Mouse (Mus musculus) thymus, adult 2 months (tissue): ENCODE results near the gene Atg4d. TPM values are rescaled to one million over a fixed set of nuclear protein-coding genes. Genes with fewer than 3 reads are reported as not detected.
A peak's percentile ranks its signal among the peaks of the same experiment; 100 is the strongest.

Experiments used
- DNase-seq: peaks from one replicate; pipeline ENCODE4 v3.0.0; 2021
- H3K27ac ChIP-seq: fragments of 200-500 bp; 2 replicates; pipeline ENCODE4 v1.5.1; 2012; ENCODE audit warnings: low read length, control low read depth; ENCODE audit not compliant: control insufficient read depth, insufficient read depth
- H3K27me3 ChIP-seq: fragments of 200-500 bp; 2 replicates; pipeline ENCODE4 v1.6.1; 2012; ENCODE audit warnings: mild to moderate bottlenecking, low read length, moderate library complexity, mixed read lengths; ENCODE audit not compliant: control insufficient read depth, insufficient read depth
- H3K36me3 ChIP-seq: fragments of 200-500 bp; 2 replicates; pipeline ENCODE4 v1.6.1; 2012; ENCODE audit warnings: mild to moderate bottlenecking, low read length, moderate library complexity; ENCODE audit not compliant: control insufficient read depth, insufficient read depth
- H3K4me1 ChIP-seq: fragments of 200-500 bp; replicated peaks from 2 replicates; pipeline ENCODE4 v1.6.1; 2012; ENCODE audit warnings: low read length; ENCODE audit not compliant: control insufficient read depth, insufficient read depth
- H3K4me3 ChIP-seq: fragments of 200-500 bp; 2 replicates; pipeline ENCODE4 v1.5.1; 2012; ENCODE audit warnings: mild to moderate bottlenecking, low read length, control low read depth, moderate library complexity; ENCODE audit not compliant: control insufficient read depth, insufficient read depth
- CTCF ChIP-seq: fragments of 200-500 bp; IDR thresholded peaks from 2 replicates; pipeline ENCODE4 v1.5.1; 2012; ENCODE audit warnings: mild to moderate bottlenecking, control low read depth, low read length, moderate library complexity, borderline replicate concordance; ENCODE audit not compliant: control insufficient read depth, poor library complexity, insufficient read depth; ENCODE audit errors: extremely low read depth
- POLR2A ChIP-seq: fragments of 200-500 bp; IDR thresholded peaks from 2 replicates; pipeline ENCODE4 v1.6.1; 2012; ENCODE audit warnings: mild to moderate bottlenecking, low read length, control low read depth, moderate library complexity; ENCODE audit not compliant: control insufficient read depth, poor library complexity, insufficient read depth; ENCODE audit errors: extremely low read depth
- WGBS: fragments of 180-500 bp; shearing (Covaris S2); methylation state at CpG from one replicate; pipeline ENCODE4 v1.1.7; 2018; 5-methylcytosine and 5-hydroxymethylcytosine counted together
- polyA plus RNA-seq: library from polyadenylated mRNA; depleted of rRNA; stranded (reverse); fragments of >200 nt; gene quantifications from 2 replicates; pipeline ENCODE4 v1.2.3, GENCODE M21; 2012

The Atg4d gene
- polyA plus RNA-seq, 1 experiment = 87.7 TPM

DNA sequence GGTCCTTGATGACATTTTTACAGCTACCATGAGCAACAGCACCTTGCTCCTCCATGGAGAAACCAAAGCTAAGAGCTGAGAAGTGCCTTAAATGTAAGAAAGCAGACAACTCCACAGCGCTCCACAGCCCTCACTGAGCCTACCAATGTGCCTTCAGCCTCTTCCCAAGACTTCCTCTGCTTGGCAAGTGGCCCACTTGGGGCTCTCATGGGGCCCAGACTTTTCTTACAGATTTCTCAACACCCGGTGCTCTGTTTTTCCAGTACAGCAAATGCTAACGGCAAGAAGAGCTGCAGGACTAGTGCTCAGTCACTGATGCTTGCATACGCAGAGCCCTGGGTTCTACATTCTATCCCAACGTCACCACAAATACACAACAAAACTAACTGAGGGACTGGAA lies 12.7 kb downstream of the Atg4d start:
- no peak overlapping the region for H3K27ac ChIP-seq
- no peak overlapping the region for H3K4me3 ChIP-seq
- H3K36me3 ChIP-seq = peaks cover 69% of the 10 kb centered on the region
- no peaks in the 10 kb centered on the region for H3K27me3 ChIP-seq
- TF ChIP-seq POLR2A (no peak), CTCF (no peak)
- no peak for DNase-seq
- WGBS = 98% methylated on average over 5 of the region's 5 CpGs
- no peaks in the 10 kb centered on the region for H3K4me1 ChIP-seq

DNA sequence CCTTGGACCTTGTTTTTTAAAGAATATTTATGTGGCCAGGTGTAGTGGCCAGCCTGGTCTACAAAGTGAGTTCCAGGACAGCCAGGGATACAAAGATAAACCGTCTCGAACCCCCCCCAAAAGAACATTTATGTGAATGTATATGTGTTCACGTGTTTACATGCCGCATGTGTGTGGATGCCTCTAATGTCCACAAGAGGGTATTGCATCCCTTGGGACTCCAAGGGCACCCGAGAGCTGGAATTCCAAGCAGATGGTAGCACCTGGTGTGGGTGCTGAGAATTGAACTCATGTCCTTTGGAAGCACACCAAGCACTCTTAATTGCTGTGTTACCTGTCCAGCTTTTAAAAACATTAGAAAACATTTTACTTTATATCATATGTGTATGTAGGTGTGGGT lies 18.5 kb downstream of the Atg4d start:
- DNase-seq = no peak
- no peak overlapping the region for H3K4me3 ChIP-seq
- H3K27ac ChIP-seq = no peak overlapping the region
- peaks cover 6% of the 10 kb centered on the region for H3K4me1 ChIP-seq
- no peaks in the 10 kb centered on the region for H3K27me3 ChIP-seq
- H3K36me3 ChIP-seq = peaks cover 30% of the 10 kb centered on the region
- WGBS = 98% methylated on average over 5 of the region's 5 CpGs
- TF ChIP-seq CTCF (no peak), POLR2A (no peak)

DNA sequence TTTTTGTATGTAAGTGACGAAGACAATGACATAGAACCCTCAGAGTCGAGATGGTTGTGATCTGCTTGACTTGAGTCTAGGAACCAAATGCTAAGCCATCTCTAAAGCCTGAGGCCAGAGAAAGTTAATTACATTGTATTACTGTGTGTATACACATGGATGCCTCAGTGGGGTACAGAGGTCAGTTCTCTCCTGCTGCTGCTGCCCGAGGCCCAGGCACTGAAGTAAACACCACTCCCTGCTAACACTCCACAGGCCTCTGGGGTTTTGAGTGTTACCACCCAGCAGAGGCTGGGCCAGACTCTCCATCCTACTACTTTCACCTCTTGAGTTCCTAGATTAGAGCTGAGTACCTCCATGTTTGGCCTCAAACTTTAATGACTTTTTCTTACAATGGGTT lies 18.9 kb downstream of the Atg4d start:
- no peak overlapping the region for H3K27ac ChIP-seq
- no peak for DNase-seq
- TF ChIP-seq CTCF = no peak
- TF ChIP-seq POLR2A = no peak
- no peak overlapping the region for H3K4me3 ChIP-seq
- H3K4me1 ChIP-seq = peaks cover 10% of the 10 kb centered on the region
- no peaks in the 10 kb centered on the region for H3K27me3 ChIP-seq
- peaks cover 30% of the 10 kb centered on the region for H3K36me3 ChIP-seq
- 92% methylated on average over 3 of the region's 3 CpGs for WGBS

DNA sequence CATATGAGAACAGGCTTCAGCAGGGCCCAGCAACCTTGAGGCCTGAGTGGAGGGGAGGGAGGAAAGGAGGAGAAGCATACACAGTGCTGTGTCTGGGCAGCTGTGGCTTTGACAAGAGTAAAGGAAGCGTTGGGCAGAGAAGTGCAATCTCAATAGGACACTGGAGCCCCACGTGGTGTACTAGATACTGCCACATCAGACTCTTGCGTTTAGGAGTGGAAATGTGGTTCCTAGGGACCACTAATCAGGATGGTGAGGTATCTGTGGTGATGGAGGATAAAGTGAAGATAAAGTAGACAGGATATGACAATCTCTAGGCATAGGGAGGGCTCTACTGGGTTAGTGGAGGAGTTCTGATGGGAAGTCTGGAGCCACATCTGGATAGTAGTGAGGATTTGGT lies 21.7 kb downstream of the Atg4d start:
- no peak for DNase-seq
- Histone ChIP-seq H3K4me1 (peaks cover 15% of the 10 kb centered on the region), H3K4me3 (no peak overlapping the region), H3K36me3 (peaks cover 9% of the 10 kb centered on the region), H3K27me3 (no peaks in the 10 kb centered on the region), H3K27ac (no peak overlapping the region)
- TF ChIP-seq POLR2A = no peak
- no peak for TF ChIP-seq CTCF
- 0% methylated on average over 3 of the region's 3 CpGs for WGBS

DNA sequence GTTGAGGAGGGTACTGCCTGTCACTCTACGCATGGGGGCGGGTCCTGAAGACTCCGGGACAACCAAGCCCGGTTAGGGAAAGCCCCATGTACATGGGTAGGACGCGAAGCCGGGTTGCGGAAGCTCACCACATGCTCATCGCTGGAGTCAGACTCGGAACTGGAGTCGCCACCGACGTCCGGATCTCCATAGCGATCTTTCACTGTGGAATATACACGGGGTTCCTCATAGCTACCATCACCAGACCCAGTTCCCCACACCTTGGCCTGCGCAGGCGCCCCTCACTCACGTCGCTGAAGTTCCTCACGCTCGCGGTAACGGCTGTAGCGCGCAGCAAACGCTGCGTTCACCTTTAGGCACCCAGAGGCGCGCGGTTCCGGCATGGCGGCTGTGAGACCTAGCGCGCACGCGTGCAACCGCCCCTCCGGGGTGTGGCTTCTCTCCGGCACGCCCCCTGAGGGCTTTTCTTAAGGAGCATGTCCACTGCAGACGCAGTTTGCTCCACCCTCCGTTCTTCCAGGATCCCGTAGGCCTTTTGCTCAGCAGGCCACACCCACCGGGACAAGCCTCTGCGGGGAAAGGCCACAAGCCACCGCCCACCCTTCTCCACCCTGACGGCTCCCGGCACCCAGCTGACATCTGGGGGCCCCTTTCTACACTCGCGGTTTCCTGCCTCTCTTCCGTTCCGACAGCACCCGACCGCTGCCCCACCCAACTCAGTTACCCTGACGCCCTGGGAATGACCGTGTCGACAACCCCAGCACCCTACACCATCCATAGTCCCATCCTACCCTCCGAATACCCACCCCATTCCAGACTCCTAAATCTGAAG lies 22.7 kb downstream of the Atg4d start, which contains the start of gene Kri1:
TSS of gene Kri1 (minus strand) at position 399 of the 832 bp plus-strand sequence.
- peaks cover 4% of the 10 kb centered on the region; the same call in 1 of the 2 replicates for H3K36me3 ChIP-seq
- H3K27ac ChIP-seq = peak within 1 kb of the TSS; percentile 87
- H3K4me1 ChIP-seq = peaks cover 17% of the 10 kb centered on the region
- H3K4me3 ChIP-seq = peak within 1 kb of the TSS; percentile 84
- TF ChIP-seq POLR2A (peak; percentile 93), CTCF (peak; percentile 48; the same call in 1 of the 2 replicates)
- under 1% methylated on average over 59 of the region's 59 CpGs for WGBS
- DNase-seq = peak; percentile 99
- no peaks in the 10 kb centered on the region for H3K27me3 ChIP-seq

DNA sequence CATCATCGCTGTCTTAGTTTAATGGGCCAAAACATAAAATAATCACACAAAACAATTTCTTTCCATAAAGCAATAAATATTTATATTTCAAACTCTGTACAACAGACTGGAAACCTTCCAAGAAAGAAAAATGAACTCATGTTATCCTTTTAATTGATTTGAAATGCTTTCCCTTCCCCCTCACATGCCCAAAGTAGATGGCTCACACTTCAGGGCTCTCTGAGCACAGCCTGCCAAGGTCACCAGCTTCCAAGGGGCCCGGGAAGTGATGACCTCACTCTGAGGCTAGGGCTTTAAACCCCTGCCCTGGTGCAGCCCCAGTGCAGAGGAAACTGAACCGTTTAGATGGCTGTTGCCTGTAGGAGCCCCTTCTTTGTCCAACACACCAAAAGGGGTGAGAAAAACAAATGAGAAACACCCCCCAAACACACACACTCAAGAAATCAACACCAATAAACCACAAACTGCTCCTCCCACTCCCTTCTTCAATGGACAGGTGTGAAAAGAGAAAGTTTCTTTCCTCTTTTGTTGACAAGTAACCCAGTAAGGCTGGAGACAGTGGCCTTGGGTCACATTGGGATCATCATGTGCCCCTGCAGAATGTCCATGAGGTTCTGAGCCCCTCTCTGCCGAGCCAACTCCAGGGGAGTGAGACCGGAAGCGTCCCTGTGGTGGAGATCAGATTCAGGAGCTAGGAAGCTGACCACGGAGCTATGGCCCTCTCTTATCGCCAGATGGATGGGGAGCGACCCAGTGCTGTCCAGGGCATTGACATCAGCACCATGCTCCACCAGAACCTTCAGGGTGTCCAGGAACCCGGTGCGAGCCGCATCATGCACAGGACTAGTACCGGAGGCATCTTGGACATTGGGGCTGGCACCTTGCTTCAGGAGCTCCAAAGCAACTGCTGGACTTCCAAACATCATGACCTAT lies 23.6 kb downstream of the Atg4d start:
- no peaks in the 10 kb centered on the region for H3K27me3 ChIP-seq
- peak overlapping the region; percentile 87 for H3K27ac ChIP-seq
- H3K4me3 ChIP-seq = peak overlapping the region; percentile 84
- peaks cover 17% of the 10 kb centered on the region for H3K4me1 ChIP-seq
- peaks cover 2% of the 10 kb centered on the region; the same call in 1 of the 2 replicates for H3K36me3 ChIP-seq
- TF ChIP-seq CTCF = no peak
- 57% methylated on average over 13 of the region's 13 CpGs for WGBS
- peak; percentile 63 for DNase-seq

DNA sequence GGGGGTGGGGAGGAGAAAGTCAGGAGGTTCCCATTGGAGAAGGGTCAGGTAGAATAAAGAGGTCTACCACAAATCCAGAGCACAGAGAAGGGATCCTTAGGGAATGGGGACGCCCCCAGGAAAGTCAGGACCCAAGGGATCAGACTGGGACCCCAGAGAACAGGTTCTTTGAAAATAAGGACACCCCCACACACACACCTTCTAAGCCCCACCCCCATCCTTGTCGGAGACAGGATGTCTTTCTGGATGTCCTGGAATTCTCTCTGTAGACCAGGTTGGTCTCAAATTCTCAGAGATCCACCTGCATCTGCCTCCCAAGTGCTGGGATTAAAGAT lies 24.2 kb downstream of the Atg4d start:
- Histone ChIP-seq H3K4me1 (peaks cover 17% of the 10 kb centered on the region), H3K27ac (peak overlapping the region; percentile 87), H3K36me3 (no peaks in the 10 kb centered on the region; the same call in 1 of the 2 replicates), H3K27me3 (no peaks in the 10 kb centered on the region), H3K4me3 (peak overlapping the region; percentile 40)
- 83% methylated on average over 2 of the region's 2 CpGs for WGBS
- no peak for DNase-seq
- TF ChIP-seq CTCF (no peak), POLR2A (no peak)
